ENCODE assay signal across 8 mouse cellular contexts in the genomic region with DNA sequence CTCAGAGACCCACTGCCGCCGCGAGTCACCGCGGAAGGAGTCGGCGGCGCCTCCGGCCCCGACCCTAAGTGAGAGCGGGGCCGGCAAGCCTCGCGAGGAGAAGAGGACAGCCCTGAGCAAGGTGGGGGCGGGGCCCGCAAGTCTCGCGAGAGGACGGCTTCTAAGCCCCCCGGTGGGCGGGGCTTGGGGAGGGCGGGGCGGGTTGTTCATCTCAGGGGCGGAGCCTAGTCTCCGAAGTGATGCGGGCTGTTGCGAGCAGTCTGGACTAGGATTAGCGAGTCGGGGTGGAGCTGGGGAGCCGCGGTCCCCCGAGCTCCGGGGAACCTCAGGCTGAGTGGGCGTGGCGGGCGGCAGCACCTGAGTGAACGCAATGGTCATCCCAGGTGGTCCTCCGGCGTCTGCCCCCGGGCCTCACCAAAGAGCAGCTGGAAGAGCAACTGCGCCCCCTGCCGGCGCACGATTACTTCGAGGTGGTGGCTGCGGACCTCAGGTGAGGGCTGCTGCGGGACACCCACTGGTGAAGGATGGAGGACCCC. TPM values are rescaled to one million over a fixed set of nuclear protein-coding genes. Genes with fewer than 3 reads are reported as not detected.
A peak's percentile ranks its signal among the peaks of the same experiment; 100 is the strongest.
DNase-seq lines count a peak whose midpoint lies in the region; ATAC-seq lines count a peak whose summit lies in the region.

No protein-coding gene starts in this region.

- peak overlapping the region; percentile 95 for H3K9ac ChIP-seq in heart, embryonic 13.5 days
- H3K9ac ChIP-seq in liver, embryonic 12.5 days: peak overlapping the region; percentile 88
- peak overlapping the region; percentile 86 for H3K9ac ChIP-seq in stomach, embryonic 15.5 days

- peak; percentile 83 for ATAC-seq in erythroid progenitor cell, adult 5-6 weeks (replicated peaks; ENCODE audit: low FRiP score, poor library complexity, severe bottlenecking)
- ATAC-seq in heart, embryonic 13.5 days (ENCODE audit: extremely low read depth, insufficient number of reproducible peaks, low FRiP score, low TSS enrichment): peak; percentile 91
- ATAC-seq in liver, embryonic 12.5 days: peak; percentile 89
- ATAC-seq in stomach, embryonic 15.5 days (ENCODE audit: insufficient read depth, low FRiP score, low read depth): peak; percentile 93

- H3K9me3 ChIP-seq in heart, embryonic 13.5 days: no peaks in the 10 kb centered on the region
- H3K9me3 ChIP-seq in liver, embryonic 12.5 days (replicated peaks): no peaks in the 10 kb centered on the region
- H3K9me3 ChIP-seq in stomach, embryonic 15.5 days: no peaks in the 10 kb centered on the region

- H3K27me3 ChIP-seq in heart, embryonic 13.5 days (replicated peaks): no peaks in the 10 kb centered on the region
- no peaks in the 10 kb centered on the region for H3K27me3 ChIP-seq in liver, embryonic 12.5 days (replicated peaks)
- no peaks in the 10 kb centered on the region for H3K27me3 ChIP-seq in stomach, embryonic 15.5 days (replicated peaks)

- H3K27ac ChIP-seq in heart, embryonic 13.5 days (replicated peaks): peak overlapping the region; percentile 97
- H3K27ac ChIP-seq in liver, embryonic 12.5 days: peak overlapping the region; percentile 96
- peak overlapping the region; percentile 98 for H3K27ac ChIP-seq in stomach, embryonic 15.5 days

- DNase-seq in CD4-positive helper T cell, adult 2 months (ENCODE audit: low read depth, low spot score): peak; percentile 99
- DNase-seq in brain, embryonic 18.5 days (ENCODE audit: low read depth, low spot score): peak; percentile 92
- peak; percentile 100 for DNase-seq in kidney, postnatal 10 days
- peak; percentile 92 to 95 for DNase-seq in natural killer cell, adult 2 months (ENCODE audit: low spot score in 2 of 2)

- H3K36me3 ChIP-seq in heart, embryonic 13.5 days: peaks cover 51% of the 10 kb centered on the region
- H3K36me3 ChIP-seq in liver, embryonic 12.5 days: peaks cover 28% of the 10 kb centered on the region
- H3K36me3 ChIP-seq in stomach, embryonic 15.5 days: peaks cover 18% of the 10 kb centered on the region

- 1% methylated on average over 47 of the region's 47 CpGs for WGBS in heart, embryonic 13.5 days
- 0% methylated on average over 42 of the region's 47 CpGs for WGBS in liver, embryonic 12.5 days (ENCODE audit: insufficient replicate concordance)
- 0% methylated on average over 46 of the region's 47 CpGs for WGBS in stomach, embryonic 15.5 days

- H3K4me3 ChIP-seq in heart, embryonic 13.5 days: peak overlapping the region; percentile 68
- peak overlapping the region; percentile 74 for H3K4me3 ChIP-seq in liver, embryonic 12.5 days
- peak overlapping the region; percentile 84 for H3K4me3 ChIP-seq in stomach, embryonic 15.5 days (replicated peaks)

- H3K4me1 ChIP-seq in heart, embryonic 13.5 days: peaks cover 22% of the 10 kb centered on the region
- peaks cover 24% of the 10 kb centered on the region for H3K4me1 ChIP-seq in liver, embryonic 12.5 days
- H3K4me1 ChIP-seq in stomach, embryonic 15.5 days: peaks cover 11% of the 10 kb centered on the region

- H3K4me2 ChIP-seq in heart, embryonic 13.5 days: peak overlapping the region; percentile 74
- peak overlapping the region; percentile 91 for H3K4me2 ChIP-seq in liver, embryonic 12.5 days
- peak overlapping the region; percentile 90 for H3K4me2 ChIP-seq in stomach, embryonic 15.5 days

RNA-seq across cellular contexts. Expression of a gene that starts 0.4 kb away (rescaled TPM):
- total RNA-seq in erythroid progenitor cell, adult 5-6 weeks (2015; ENCODE audit: low replicate concordance): 11.2 and 17.2 TPM in 2 replicates
- total RNA-seq in erythroid progenitor cell, adult 5-6 weeks (2017; ENCODE audit: low replicate concordance): 10.8 and 18.6 TPM in 2 replicates
- 24.3 and 25.4 TPM in 2 replicates for polyA plus RNA-seq in heart, embryonic 13.5 days (2015; fragmentation: Nextera tagmentation; extraction: Ambion mirVana)
- 20.3 and 21.3 TPM in 2 replicates for polyA plus RNA-seq in liver, embryonic 12.5 days (2016; fragmentation: Nextera tagmentation; extraction: Ambion mirVana)
- 41.4 and 41.6 TPM in 2 replicates for polyA plus RNA-seq in stomach, embryonic 15.5 days (2015; fragmentation: Nextera tagmentation; extraction: Ambion mirVana)

RNA-seq across cellular contexts. Expression of a gene that starts 28.4 kb away (rescaled TPM):
- 28.9 and 55.5 TPM in 2 replicates for total RNA-seq in erythroid progenitor cell, adult 5-6 weeks (2015; ENCODE audit: low replicate concordance)
- 30.5 and 33.7 TPM in 2 replicates for total RNA-seq in erythroid progenitor cell, adult 5-6 weeks (2017; ENCODE audit: low replicate concordance)
- polyA plus RNA-seq in heart, embryonic 13.5 days (2015; fragmentation: Nextera tagmentation; extraction: Ambion mirVana): 115 and 116 TPM in 2 replicates
- polyA plus RNA-seq in liver, embryonic 12.5 days (2016; fragmentation: Nextera tagmentation; extraction: Ambion mirVana): 86.4 and 87.4 TPM in 2 replicates
- 151 and 167 TPM in 2 replicates for polyA plus RNA-seq in stomach, embryonic 15.5 days (2015; fragmentation: Nextera tagmentation; extraction: Ambion mirVana)

RNA-seq across cellular contexts. Expression of a gene that starts 52.4 kb away (rescaled TPM):
- total RNA-seq in erythroid progenitor cell, adult 5-6 weeks (2015; ENCODE audit: low replicate concordance): not detected in 2 replicates
- not detected in 2 replicates for total RNA-seq in erythroid progenitor cell, adult 5-6 weeks (2017; ENCODE audit: low replicate concordance)
- polyA plus RNA-seq in heart, embryonic 13.5 days (2015; fragmentation: Nextera tagmentation; extraction: Ambion mirVana): not detected in 2 replicates
- not detected in 2 replicates for polyA plus RNA-seq in liver, embryonic 12.5 days (2016; fragmentation: Nextera tagmentation; extraction: Ambion mirVana)
- polyA plus RNA-seq in stomach, embryonic 15.5 days (2015; fragmentation: Nextera tagmentation; extraction: Ambion mirVana): not detected in 2 replicates

Comparison
In these comparisons a context has a peak if more than half of its experiments do, and no peak if none do; other contexts are left out.
1. Peak in every context shown above with its lines: DNase-seq, ATAC-seq, H3K4me3 ChIP-seq and H3K27ac ChIP-seq.